Mouse (Mus musculus): Measurements from ENCODE around the gene Stpg1. TPM values are rescaled to one million over a fixed set of nuclear protein-coding genes. Genes with fewer than 3 reads are reported as not detected.

Gene Stpg1
- polyA plus RNA-seq, 1 experiment = 0.21 TPM

Other genes starting within 250 kb of the Stpg1 start
- 25.3 and 33.8 TPM in 2 replicates for gene Clic4, start 222.0 kb upstream of the Stpg1 start, polyA plus RNA-seq (2012; rRNA removed)
- 19.5 and 28.0 TPM in 2 replicates for gene Srrm1, start 141.5 kb upstream of the Stpg1 start, polyA plus RNA-seq (2012; rRNA removed)
- 0.73 and 0.74 TPM in 2 replicates for gene Ncmap, start 96.6 kb upstream of the Stpg1 start, polyA plus RNA-seq (2012; rRNA removed)
- gene Rcan3, start 60.9 kb upstream of the Stpg1 start, polyA plus RNA-seq (2012; rRNA removed) = 7.7 and 8.4 TPM in 2 replicates
- gene Nipal3, start 248 bp downstream of the Stpg1 start, polyA plus RNA-seq (2012; rRNA removed) = 25.5 and 32.8 TPM in 2 replicates
- gene Grhl3, start 78.8 kb downstream of the Stpg1 start, polyA plus RNA-seq (2012; rRNA removed) = 0.18 and 0.24 TPM in 2 replicates
- 6.8 and 10.9 TPM in 2 replicates for gene Ifnlr1, start 191.5 kb downstream of the Stpg1 start, polyA plus RNA-seq (2012; rRNA removed)
- gene Il22ra1, start 233.4 kb downstream of the Stpg1 start, polyA plus RNA-seq (2012; rRNA removed) = 32.7 and 106 TPM in 2 replicates

Measured in large intestine, adult 2 months (tissue).